Mouse (Mus musculus) myocyte (in vitro differentiated cells): ENCODE measurements around the gene Vgll2. TPM values are rescaled to one million over a fixed set of nuclear protein-coding genes. Genes with fewer than 3 reads are reported as not detected.

Source experiments
- H3K27me3 ChIP-seq: one replicate; pipeline ENCODE4 v1.6.1; 2011; ENCODE audit not compliant: control insufficient read depth, insufficient read depth, insufficient read length
- H3K36me3 ChIP-seq: one replicate; pipeline ENCODE4 v1.6.1; 2011; ENCODE audit not compliant: control insufficient read depth, insufficient read depth
- H3K4me2 ChIP-seq: one replicate; pipeline ENCODE4 v1.6.1; 2011; ENCODE audit warnings: low read depth, control low read depth
- H3K4me3 ChIP-seq: one replicate; pipeline ENCODE4 v1.5.1; 2011; ENCODE audit warnings: mild to moderate bottlenecking, control low read depth, moderate library complexity
- H3K79me2 ChIP-seq: one replicate; pipeline ENCODE4 v1.6.1; 2011; ENCODE audit not compliant: control insufficient read depth, insufficient read depth
- H3ac ChIP-seq: one replicate; pipeline ENCODE4 v1.6.1; 2011; ENCODE audit not compliant: control insufficient read depth, insufficient read length
- CEBPB ChIP-seq: IDR thresholded peaks from 2 replicates; pipeline ENCODE4 v1.6.1; 2011; ENCODE audit warnings: mild to moderate bottlenecking, moderate library complexity; ENCODE audit not compliant: poor library complexity, insufficient read depth, severe bottlenecking
- E2F4 ChIP-seq: IDR thresholded peaks from one replicate; pipeline ENCODE4 v1.6.1; 2011; ENCODE audit warnings: mild to moderate bottlenecking, control low read depth, moderate library complexity; ENCODE audit not compliant: insufficient read depth
- MAX ChIP-seq: IDR thresholded peaks from one replicate; pipeline ENCODE4 v1.6.1; 2011; ENCODE audit warnings: low read depth, mild to moderate bottlenecking, control low read depth
- MYOD1 ChIP-seq, 3 experiments: IDR thresholded peaks; one replicate each; pipeline ENCODE4 v1.6.1; 2011; ENCODE audit warnings: control low read depth in 2 of 3, low read depth in 2 of 3, mild to moderate bottlenecking in 2 of 3, moderate library complexity in 1 of 3; ENCODE audit not compliant: insufficient read length in 2 of 3, control insufficient read depth in 1 of 3
- MYOG ChIP-seq, 3 experiments: IDR thresholded peaks; one replicate each; pipeline ENCODE4 v1.6.1; 2011; ENCODE audit warnings: control low read depth in 2 of 3, low read depth in 2 of 3, mild to moderate bottlenecking in 2 of 3; ENCODE audit not compliant: insufficient read length in 2 of 3, control insufficient read depth in 1 of 3, insufficient read depth in 1 of 3
- POLR2A ChIP-seq: IDR thresholded peaks from one replicate; pipeline ENCODE4 v1.6.1; 2011; ENCODE audit warnings: low read depth, mild to moderate bottlenecking, control low read depth, moderate library complexity; ENCODE audit not compliant: insufficient read length
- POLR2AphosphoS2 ChIP-seq: IDR thresholded peaks from one replicate; pipeline ENCODE4 v1.6.1; 2011; ENCODE audit warnings: low read depth, control low read depth; ENCODE audit not compliant: insufficient read length
- REST ChIP-seq: IDR thresholded peaks from one replicate; pipeline ENCODE4 v1.6.1; 2011; ENCODE audit warnings: mild to moderate bottlenecking, control low read depth, moderate library complexity; ENCODE audit not compliant: insufficient read depth, insufficient read length
- SRF ChIP-seq: IDR thresholded peaks from one replicate; pipeline ENCODE4 v1.6.1; 2011; ENCODE audit warnings: low read depth; ENCODE audit not compliant: control insufficient read depth, insufficient read length
- TCF12 ChIP-seq: IDR thresholded peaks from one replicate; pipeline ENCODE4 v1.6.1; 2011; ENCODE audit warnings: mild to moderate bottlenecking, control low read depth; ENCODE audit not compliant: poor library complexity, insufficient read depth, severe bottlenecking
- TCF3 ChIP-seq: IDR thresholded peaks from one replicate; pipeline ENCODE4 v1.6.1; 2011; ENCODE audit warnings: low read depth, control low read depth; ENCODE audit not compliant: insufficient read length
- USF1 ChIP-seq: IDR thresholded peaks from one replicate; pipeline ENCODE4 v1.6.1; 2011; ENCODE audit warnings: low read depth, mild to moderate bottlenecking, control low read depth, moderate library complexity
- polyA plus RNA-seq: library from polyadenylated mRNA; unstranded; fragments of >200 nt; fragmentation: generic; extraction: Trizol; gene quantifications from one replicate; pipeline ENCODE4 v1.2.1, GENCODE M21; 2012; ENCODE audit warnings: missing spikeins

Gene Vgll2
- polyA plus RNA-seq: 23.1 TPM

DNA sequence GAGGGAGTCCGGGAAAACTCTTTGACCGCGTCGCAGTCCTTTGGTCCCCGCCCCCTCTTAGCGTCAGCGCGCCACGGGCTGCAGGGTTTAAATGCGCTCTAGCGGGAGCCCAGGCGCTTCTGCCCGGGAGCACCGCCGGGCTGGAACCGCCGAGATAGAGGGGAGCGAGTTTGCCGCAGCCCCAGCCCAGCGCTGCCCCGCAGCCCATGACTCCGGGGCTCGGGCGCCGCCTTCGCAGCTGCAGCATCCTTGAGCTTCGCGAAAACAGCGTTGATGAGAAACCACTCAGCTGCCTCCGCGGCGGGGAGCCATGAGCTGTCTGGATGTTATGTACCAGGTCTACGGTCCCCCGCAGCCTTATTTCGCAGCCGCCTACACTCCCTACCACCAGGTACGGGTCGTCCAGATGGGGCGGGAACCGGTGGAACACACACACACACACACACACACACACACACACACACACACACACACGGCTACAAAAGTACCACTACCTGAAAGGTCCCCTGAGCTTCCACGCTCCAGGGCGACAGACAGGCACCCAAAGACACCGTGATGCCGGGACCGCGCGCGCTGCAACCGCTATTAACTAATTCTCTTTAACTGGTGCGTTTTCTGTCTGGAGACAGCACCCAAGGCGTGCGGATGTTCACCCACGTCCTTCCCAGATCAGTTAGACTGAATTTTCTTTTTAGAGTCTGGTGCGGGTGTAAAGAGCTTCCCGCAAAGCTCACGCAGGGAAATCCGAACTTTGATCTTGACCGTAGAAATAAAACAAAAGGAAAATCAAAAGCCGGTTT, at the start of gene Vgll2:
Vgll2 (plus strand) TSS at position 90 of the 800 bp plus-strand sequence.
- no peaks in the 10 kb centered on the region for H3K27me3 ChIP-seq
- peak within 1 kb of the TSS; percentile 5 for H3ac ChIP-seq
- H3K79me2 ChIP-seq: no peaks in the 10 kb centered on the region
- peak within 1 kb of the TSS; percentile 28 for H3K4me3 ChIP-seq
- no peaks in the 10 kb centered on the region for H3K36me3 ChIP-seq
- H3K4me2 ChIP-seq: peak within 1 kb of the TSS; percentile 79
- TF ChIP-seq POLR2A (peak; percentile 43), E2F4 (no peak)

DNA sequence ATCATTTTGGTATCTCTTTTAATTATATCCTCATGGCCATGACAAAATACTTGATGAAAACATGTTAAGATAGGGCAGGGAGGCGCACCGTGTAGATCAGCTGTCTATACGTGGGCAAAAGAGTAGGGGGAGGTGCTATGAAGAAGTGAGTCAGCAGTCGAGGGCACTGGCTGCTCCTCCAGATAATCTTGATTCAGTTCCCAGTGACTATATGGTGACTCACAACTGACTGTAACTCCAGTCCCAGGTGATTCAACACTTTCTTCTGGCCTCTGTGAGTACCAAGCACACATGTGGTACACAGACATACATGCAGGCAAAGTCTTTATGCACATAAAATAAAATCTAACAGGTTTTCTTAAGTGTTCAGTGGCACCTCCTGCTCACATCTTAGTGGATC, 47.2 kb upstream of the Vgll2 start:
- Histone ChIP-seq H3ac (no peak overlapping the region), H3K4me2 (peak overlapping the region; percentile 54), H3K27me3 (no peaks in the 10 kb centered on the region), H3K4me3 (no peak overlapping the region), H3K36me3 (no peaks in the 10 kb centered on the region), H3K79me2 (no peaks in the 10 kb centered on the region)
- peak in 2 of 3 experiments; percentile 14 to 64 for TF ChIP-seq MYOD1 (IDR thresholded peaks at IDR 0.05; ENCODE audit: control insufficient read depth in 1 of 3, insufficient read length in 2 of 3, low read depth in 2 of 3)
- no peak for TF ChIP-seq E2F4
- TF ChIP-seq MYOG (IDR thresholded peaks at IDR 0.05; ENCODE audit: control insufficient read depth in 1 of 3, insufficient read depth in 1 of 3, insufficient read length in 2 of 3, low read depth in 2 of 3): peak in 1 of 3 experiments; percentile 28
- no peak for TF ChIP-seq POLR2A

DNA sequence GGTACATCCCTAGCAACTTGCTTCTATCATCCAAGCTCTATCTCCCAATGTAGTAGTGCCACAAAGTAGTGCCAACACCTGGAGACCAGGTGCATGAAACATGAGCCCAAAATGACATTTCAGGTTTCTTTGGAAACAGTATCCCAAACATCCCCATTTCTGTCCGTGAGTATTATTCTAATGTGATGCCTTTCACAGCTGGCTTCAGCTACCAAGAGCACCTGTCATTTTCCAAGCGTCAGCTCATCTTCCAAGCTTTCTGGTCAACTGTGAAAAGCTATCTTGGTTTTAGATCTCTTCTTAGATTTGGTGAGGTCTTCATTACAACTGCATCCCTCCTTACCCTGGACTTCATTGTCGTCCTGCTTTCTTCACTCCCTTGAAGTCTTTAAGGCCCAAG, 46.7 kb upstream of the Vgll2 start:
- Histone ChIP-seq H3K27me3 (no peaks in the 10 kb centered on the region), H3K36me3 (no peaks in the 10 kb centered on the region), H3ac (no peak overlapping the region), H3K4me3 (no peak overlapping the region), H3K79me2 (no peaks in the 10 kb centered on the region), H3K4me2 (peak overlapping the region; percentile 54)
- TF ChIP-seq SRF (no peak), TCF3 (no peak), MYOD1 (IDR thresholded peaks at IDR 0.05; ENCODE audit: control insufficient read depth in 1 of 3, insufficient read length in 2 of 3, low read depth in 2 of 3) (peak; percentile 15 to 64 (median 49)), REST (no peak), CEBPB (no peak), USF1 (no peak), POLR2AphosphoS2 (no peak), MYOG (IDR thresholded peaks at IDR 0.05; ENCODE audit: control insufficient read depth in 1 of 3, insufficient read depth in 1 of 3, insufficient read length in 2 of 3, low read depth in 2 of 3) (peak in 1 of 3 experiments; percentile 13), E2F4 (no peak), TCF12 (peak; percentile 30), MAX (no peak), POLR2A (no peak)

DNA sequence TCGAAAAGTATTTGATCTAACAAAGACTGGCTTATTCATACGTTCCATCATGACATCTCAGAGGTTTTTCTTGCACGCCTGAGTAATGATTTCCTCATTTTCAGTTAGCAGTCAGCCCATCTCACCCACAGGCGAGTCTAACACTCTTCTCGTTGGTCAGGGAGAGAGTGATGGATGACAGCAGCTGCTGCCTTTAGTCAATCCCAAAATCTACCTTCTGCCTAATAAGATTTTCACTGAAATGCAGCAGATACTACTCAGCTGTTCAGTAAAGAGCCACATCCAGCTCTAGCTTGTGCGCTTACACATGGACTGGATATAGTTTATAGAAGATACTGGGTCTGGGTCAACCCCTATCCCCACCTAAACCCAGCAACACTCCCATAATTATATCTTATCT, 40.7 kb upstream of the Vgll2 start:
- H3K27me3 ChIP-seq: no peaks in the 10 kb centered on the region
- H3K4me2 ChIP-seq: peak overlapping the region; percentile 41
- no peak overlapping the region for H3ac ChIP-seq
- no peak overlapping the region for H3K4me3 ChIP-seq
- H3K79me2 ChIP-seq: no peaks in the 10 kb centered on the region
- H3K36me3 ChIP-seq: no peaks in the 10 kb centered on the region
- peak in 1 of 3 experiments; percentile 17 for TF ChIP-seq MYOG (IDR thresholded peaks at IDR 0.05; ENCODE audit: control insufficient read depth in 1 of 3, insufficient read depth in 1 of 3, insufficient read length in 2 of 3, low read depth in 2 of 3)
- TF ChIP-seq MAX: no peak
- TF ChIP-seq TCF3: peak; percentile 52
- peak; percentile 82 for TF ChIP-seq TCF12
- TF ChIP-seq MYOD1 (IDR thresholded peaks at IDR 0.05; ENCODE audit: control insufficient read depth in 1 of 3, insufficient read length in 2 of 3, low read depth in 2 of 3): peak; percentile 87 to 97 (median 96)
- TF ChIP-seq CEBPB: peak; percentile 79; the same call in 1 of the 2 replicates
- no peak for TF ChIP-seq E2F4

DNA sequence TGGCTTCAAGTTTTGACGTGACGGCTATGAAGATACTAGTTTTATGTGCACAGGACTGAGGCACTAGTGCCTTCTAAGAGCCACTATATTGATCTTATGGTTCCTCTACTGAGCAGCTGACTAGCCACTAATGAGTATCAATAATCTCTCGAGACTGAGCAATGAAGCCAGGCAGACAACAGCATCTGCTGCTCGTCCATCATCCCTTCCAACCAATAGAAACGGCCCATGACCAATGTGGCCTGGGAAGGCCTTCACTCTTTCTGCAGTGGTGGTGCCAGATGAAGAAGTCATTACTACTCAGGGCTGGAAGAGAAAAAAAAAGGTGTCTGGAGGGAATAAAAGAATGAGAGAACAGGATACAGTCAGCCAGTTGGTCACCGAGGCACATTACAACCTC, 39.9 kb upstream of the Vgll2 start:
- no peak for TF ChIP-seq POLR2AphosphoS2
- TF ChIP-seq CEBPB: no peak
- TF ChIP-seq REST: no peak
- no peak for TF ChIP-seq TCF3
- peak in 2 of 3 experiments; percentile 62 to 76 for TF ChIP-seq MYOD1 (IDR thresholded peaks at IDR 0.05; ENCODE audit: control insufficient read depth in 1 of 3, insufficient read length in 2 of 3, low read depth in 2 of 3)
- TF ChIP-seq MYOG (IDR thresholded peaks at IDR 0.05; ENCODE audit: control insufficient read depth in 1 of 3, insufficient read depth in 1 of 3, insufficient read length in 2 of 3, low read depth in 2 of 3): no peak
- Histone ChIP-seq H3K4me2 (peak overlapping the region; percentile 41), H3K27me3 (no peaks in the 10 kb centered on the region), H3K36me3 (no peaks in the 10 kb centered on the region), H3K4me3 (no peak overlapping the region), H3ac (no peak overlapping the region), H3K79me2 (no peaks in the 10 kb centered on the region)
